Mouse (Mus musculus) small intestine, adult 10 weeks (tissue): ENCODE results near the gene Olfr1104. TPM values are rescaled to one million over a fixed set of nuclear protein-coding genes. Genes with fewer than 3 reads are reported as not detected.

ENCODE experiments used
- polyA plus RNA-seq: library from polyadenylated mRNA; stranded (reverse); fragments of 350-450 nt; fragmentation: Illumina TruSeq; extraction: RNeasy Lipid Tissue Mini Kit (QIAGEN cat#74804); gene quantifications from one replicate; pipeline ENCODE4 v1.2.3, GENCODE M21; 2014; ENCODE audit warnings: low replicate concordance

The Olfr1104 gene
- polyA plus RNA-seq, result not detected

GRCm38 (mm10) chr2:87026980-87027379 is at the start of gene Olfr1104:
Gene Olfr1104, minus strand, starts transcription at chr2:87027080.

GRCm38 (mm10) chr2:87075717-87076116 is 48.8 kb upstream of the Olfr1104 start, which contains the start of gene Olfr1107:
Gene Olfr1107, minus strand, starts transcription at chr2:87075817.

GRCm38 (mm10) chr2:87052173-87052572 is 25.3 kb upstream of the Olfr1104 start, which contains the start of gene Olfr1106:
Gene Olfr1106, minus strand, starts transcription at chr2:87052273.

GRCm38 (mm10) chr2:87036431-87036830 is 9.6 kb upstream of the Olfr1104 start, which contains the start of gene Olfr1105:
Gene Olfr1105, minus strand, starts transcription at chr2:87036531.

GRCm38 (mm10) chr2:86998098-86998497 is 28.8 kb downstream of the Olfr1104 start, which contains the start of gene Olfr1102:
Gene Olfr1102, plus strand, starts transcription at chr2:86998398.

GRCm38 (mm10) chr2:86991121-86991520 is 35.8 kb downstream of the Olfr1104 start, which contains the start of gene Olfr1101:
Gene Olfr1101, minus strand, starts transcription at chr2:86991221.

GRCm38 (mm10) chr2:86979854-86980253 is 47.0 kb downstream of the Olfr1104 start, which contains the start of gene Olfr1100:
Gene Olfr1100, minus strand, starts transcription at chr2:86979954.

Other genes with a start within 250 kb of the Olfr1104 start
- not detected for gene Olfr1093, start 244.6 kb downstream of the Olfr1104 start, polyA plus RNA-seq
- not detected for gene Olfr141, start 217.1 kb downstream of the Olfr1104 start, polyA plus RNA-seq
- gene Olfr1094, start 202.4 kb downstream of the Olfr1104 start, polyA plus RNA-seq, result not detected
- not detected for gene Olfr1095, start 175.4 kb downstream of the Olfr1104 start, polyA plus RNA-seq
- not detected for gene Gm13723, start 152.3 kb downstream of the Olfr1104 start, polyA plus RNA-seq
- gene Olfr1097, start 134.9 kb downstream of the Olfr1104 start, polyA plus RNA-seq, result not detected
- not detected for gene Olfr1098, start 102.5 kb downstream of the Olfr1104 start, polyA plus RNA-seq
- not detected for gene Olfr1099, start 66.4 kb downstream of the Olfr1104 start, polyA plus RNA-seq
- not detected for gene Olfr1100, start 47.1 kb downstream of the Olfr1104 start, polyA plus RNA-seq
- not detected for gene Olfr1101, start 35.9 kb downstream of the Olfr1104 start, polyA plus RNA-seq
- not detected for gene Olfr1102, start 28.7 kb downstream of the Olfr1104 start, polyA plus RNA-seq
- gene Olfr1105, start 9.5 kb upstream of the Olfr1104 start, polyA plus RNA-seq, result not detected
- not detected for gene Olfr1106, start 25.2 kb upstream of the Olfr1104 start, polyA plus RNA-seq
- not detected for gene Olfr1107, start 48.7 kb upstream of the Olfr1104 start, polyA plus RNA-seq
- gene Olfr1109, start 68.9 kb upstream of the Olfr1104 start, polyA plus RNA-seq, result not detected
- not detected for gene Olfr259, start 87.5 kb upstream of the Olfr1104 start, polyA plus RNA-seq
- gene Olfr1110, start 113.2 kb upstream of the Olfr1104 start, polyA plus RNA-seq, result not detected
- gene Olfr1111, start 125.5 kb upstream of the Olfr1104 start, polyA plus RNA-seq, result not detected
- gene Olfr1112, start 160.7 kb upstream of the Olfr1104 start, polyA plus RNA-seq, result not detected
- gene Olfr1113, start 181.9 kb upstream of the Olfr1104 start, polyA plus RNA-seq, result not detected
- gene Olfr1115, start 220.9 kb upstream of the Olfr1104 start, polyA plus RNA-seq, result not detected
- not detected for gene Olfr1116, start 240.5 kb upstream of the Olfr1104 start, polyA plus RNA-seq